Mouse (Mus musculus): ENCODE measurements around the gene Mtf1. TPM values are rescaled to one million over a fixed set of nuclear protein-coding genes. Genes with fewer than 3 reads are reported as not detected.

Mtf1 gene
- polyA plus RNA-seq, 1 experiment, result 13.4 TPM

DNA sequence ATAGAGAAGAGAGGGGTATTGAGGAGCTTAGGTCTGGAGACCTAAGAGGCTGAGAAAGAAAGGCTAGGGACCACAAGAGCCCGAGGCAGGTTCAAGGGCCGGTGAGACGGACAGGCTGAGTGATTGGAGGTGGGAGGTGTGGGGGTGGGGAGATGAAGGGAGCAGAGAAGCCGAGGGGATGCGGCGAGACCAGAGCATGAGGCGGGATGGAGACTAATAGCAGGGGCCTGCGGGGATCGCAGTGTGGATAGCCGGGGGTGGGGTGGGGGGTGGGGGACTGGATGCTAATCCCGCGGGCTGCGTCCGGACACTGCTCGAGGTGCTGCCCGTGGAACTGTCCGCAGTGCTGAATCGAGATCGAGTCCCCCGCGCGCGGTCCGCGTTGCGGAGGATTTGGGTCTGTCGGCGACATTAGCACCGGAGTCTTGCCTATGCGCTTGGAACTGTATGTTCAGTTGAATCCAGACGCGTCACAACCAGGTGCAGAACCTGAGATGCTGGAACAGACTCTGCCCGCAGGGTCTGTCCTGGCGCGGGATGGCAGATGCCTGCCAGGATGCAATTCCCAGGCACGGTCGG lies 80.3 kb downstream of the Mtf1 start:
- no peak for TF ChIP-seq POLR2A (IDR thresholded peaks at IDR 0.05; ENCODE audit: borderline replicate concordance, control insufficient read depth, low read depth, low read length)
- TF ChIP-seq CTCF (IDR thresholded peaks at IDR 0.05; ENCODE audit: control insufficient read depth, insufficient read depth, low read length), result no peak
- 5% methylated on average over 37 of the region's 37 CpGs for WGBS
- Histone ChIP-seq H3K4me3 (replicated peaks; ENCODE audit: control insufficient read depth, low read depth, low read length) (no peak overlapping the region), H3K27ac (ENCODE audit: control insufficient read depth, insufficient read depth, low read depth, low read length, poor library complexity) (no peak overlapping the region), H3K4me1 (ENCODE audit: control insufficient read depth, insufficient read depth, low read length) (no peaks in the 10 kb centered on the region)

DNA sequence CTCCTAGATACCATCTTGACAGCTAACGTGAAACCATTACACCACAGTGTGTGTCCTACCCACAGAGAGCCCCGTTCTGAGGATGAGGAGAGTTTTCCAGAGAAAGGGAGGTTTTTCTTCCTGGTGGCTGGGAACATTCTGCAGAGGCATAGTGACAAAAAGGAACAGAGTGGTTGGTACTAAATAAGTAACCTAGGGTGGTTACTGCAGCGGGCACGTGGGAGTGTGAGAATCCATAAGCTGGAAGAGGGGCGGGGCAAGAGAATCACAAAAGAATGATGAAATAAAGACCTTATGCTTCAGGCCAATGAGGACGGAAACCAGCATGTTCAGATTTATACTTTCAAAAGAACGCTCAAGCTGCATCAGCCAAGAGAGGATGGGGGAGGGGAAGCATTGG lies 86.8 kb downstream of the Mtf1 start:
- Histone ChIP-seq H3K4me3 (replicated peaks; ENCODE audit: control insufficient read depth, low read depth, low read length) (no peak overlapping the region), H3K27ac (ENCODE audit: control insufficient read depth, insufficient read depth, low read depth, low read length, poor library complexity) (no peak overlapping the region), H3K4me1 (ENCODE audit: control insufficient read depth, insufficient read depth, low read length) (no peaks in the 10 kb centered on the region)
- TF ChIP-seq CTCF (IDR thresholded peaks at IDR 0.05; ENCODE audit: control insufficient read depth, insufficient read depth, low read length), result no peak
- no peak for TF ChIP-seq POLR2A (IDR thresholded peaks at IDR 0.05; ENCODE audit: borderline replicate concordance, control insufficient read depth, low read depth, low read length)
- 63% methylated on average over 7 of the region's 7 CpGs for WGBS

DNA sequence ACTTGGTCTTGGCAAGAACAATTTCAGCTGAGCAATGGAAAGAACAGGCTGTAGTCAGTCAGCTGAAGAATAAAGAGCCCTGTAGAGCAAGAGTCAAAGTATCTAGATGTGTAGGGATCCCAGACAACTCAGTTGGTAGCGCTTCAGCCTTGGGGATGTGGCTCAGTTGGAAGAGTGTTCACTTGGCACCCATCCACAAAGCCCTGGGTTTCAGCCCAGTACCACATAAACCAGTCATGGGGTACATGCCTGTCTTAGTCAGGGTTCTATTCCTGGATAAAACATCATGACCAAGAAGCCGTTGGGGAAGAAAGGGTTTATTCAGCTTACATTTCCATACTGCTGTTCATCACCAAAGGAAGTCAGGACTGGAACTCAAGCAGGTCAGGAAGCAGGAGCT lies 88.0 kb downstream of the Mtf1 start:
- no peak overlapping the region for H3K27ac ChIP-seq (ENCODE audit: control insufficient read depth, insufficient read depth, low read depth, low read length, poor library complexity)
- WGBS, result 67% methylated on average over 2 of the region's 2 CpGs
- H3K4me3 ChIP-seq (replicated peaks; ENCODE audit: control insufficient read depth, low read depth, low read length), result no peak overlapping the region
- H3K4me1 ChIP-seq (ENCODE audit: control insufficient read depth, insufficient read depth, low read length), result no peaks in the 10 kb centered on the region
- TF ChIP-seq POLR2A (IDR thresholded peaks at IDR 0.05; ENCODE audit: borderline replicate concordance, control insufficient read depth, low read depth, low read length) (no peak), CTCF (IDR thresholded peaks at IDR 0.05; ENCODE audit: control insufficient read depth, insufficient read depth, low read length) (no peak)

DNA sequence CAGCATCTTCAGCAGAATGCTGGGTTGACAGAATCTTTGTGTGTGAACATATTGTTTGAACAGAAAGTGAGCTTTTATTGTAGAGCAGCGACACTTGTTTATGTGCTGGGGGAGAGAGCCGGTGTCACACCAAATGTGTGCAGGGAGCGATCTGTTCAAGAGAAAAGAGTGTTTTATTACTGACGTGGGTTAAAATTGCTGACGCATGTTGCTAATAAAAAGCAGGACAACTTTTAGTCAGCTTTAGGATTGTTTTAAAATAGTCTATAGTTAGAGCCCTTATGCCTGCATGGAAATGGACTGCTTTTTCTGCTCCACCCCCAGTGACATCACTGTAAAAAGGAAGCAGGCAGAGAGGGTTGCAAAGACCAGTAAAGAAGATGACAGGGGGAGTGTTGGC lies 88.9 kb downstream of the Mtf1 start:
- Histone ChIP-seq H3K4me1 (ENCODE audit: control insufficient read depth, insufficient read depth, low read length) (no peaks in the 10 kb centered on the region), H3K27ac (ENCODE audit: control insufficient read depth, insufficient read depth, low read depth, low read length, poor library complexity) (no peak overlapping the region), H3K4me3 (replicated peaks; ENCODE audit: control insufficient read depth, low read depth, low read length) (no peak overlapping the region)
- WGBS, result 65% methylated on average over 5 of the region's 5 CpGs
- TF ChIP-seq POLR2A (IDR thresholded peaks at IDR 0.05; ENCODE audit: borderline replicate concordance, control insufficient read depth, low read depth, low read length) (no peak), CTCF (IDR thresholded peaks at IDR 0.05; ENCODE audit: control insufficient read depth, insufficient read depth, low read length) (no peak)

DNA sequence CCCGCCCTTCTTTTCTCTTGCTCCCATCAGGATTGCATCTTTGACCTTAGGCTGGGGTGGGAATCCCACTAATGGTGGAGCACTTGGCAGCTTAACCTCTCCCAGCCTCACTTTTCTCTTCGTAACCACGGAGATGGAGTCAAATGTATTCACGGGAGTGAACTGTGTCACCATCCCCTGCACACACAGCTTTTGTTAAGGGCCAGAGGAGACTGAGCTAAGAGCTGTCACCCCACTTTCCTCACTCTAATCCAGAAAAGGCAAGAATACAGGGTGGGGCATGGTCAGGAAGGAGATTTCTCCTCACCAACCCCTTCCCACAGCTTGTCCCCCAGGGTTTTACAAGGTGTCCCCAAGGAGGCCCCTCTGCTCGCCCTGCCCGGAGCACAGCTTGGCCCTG lies 91.9 kb downstream of the Mtf1 start:
- H3K4me3 ChIP-seq (replicated peaks; ENCODE audit: control insufficient read depth, low read depth, low read length), result no peak overlapping the region
- TF ChIP-seq CTCF (IDR thresholded peaks at IDR 0.05; ENCODE audit: control insufficient read depth, insufficient read depth, low read length) (no peak), POLR2A (IDR thresholded peaks at IDR 0.05; ENCODE audit: borderline replicate concordance, control insufficient read depth, low read depth, low read length) (no peak)
- 34% methylated on average over 6 of the region's 6 CpGs for WGBS
- no peak overlapping the region for H3K27ac ChIP-seq (ENCODE audit: control insufficient read depth, insufficient read depth, low read depth, low read length, poor library complexity)
- H3K4me1 ChIP-seq (ENCODE audit: control insufficient read depth, insufficient read depth, low read length), result no peaks in the 10 kb centered on the region

DNA sequence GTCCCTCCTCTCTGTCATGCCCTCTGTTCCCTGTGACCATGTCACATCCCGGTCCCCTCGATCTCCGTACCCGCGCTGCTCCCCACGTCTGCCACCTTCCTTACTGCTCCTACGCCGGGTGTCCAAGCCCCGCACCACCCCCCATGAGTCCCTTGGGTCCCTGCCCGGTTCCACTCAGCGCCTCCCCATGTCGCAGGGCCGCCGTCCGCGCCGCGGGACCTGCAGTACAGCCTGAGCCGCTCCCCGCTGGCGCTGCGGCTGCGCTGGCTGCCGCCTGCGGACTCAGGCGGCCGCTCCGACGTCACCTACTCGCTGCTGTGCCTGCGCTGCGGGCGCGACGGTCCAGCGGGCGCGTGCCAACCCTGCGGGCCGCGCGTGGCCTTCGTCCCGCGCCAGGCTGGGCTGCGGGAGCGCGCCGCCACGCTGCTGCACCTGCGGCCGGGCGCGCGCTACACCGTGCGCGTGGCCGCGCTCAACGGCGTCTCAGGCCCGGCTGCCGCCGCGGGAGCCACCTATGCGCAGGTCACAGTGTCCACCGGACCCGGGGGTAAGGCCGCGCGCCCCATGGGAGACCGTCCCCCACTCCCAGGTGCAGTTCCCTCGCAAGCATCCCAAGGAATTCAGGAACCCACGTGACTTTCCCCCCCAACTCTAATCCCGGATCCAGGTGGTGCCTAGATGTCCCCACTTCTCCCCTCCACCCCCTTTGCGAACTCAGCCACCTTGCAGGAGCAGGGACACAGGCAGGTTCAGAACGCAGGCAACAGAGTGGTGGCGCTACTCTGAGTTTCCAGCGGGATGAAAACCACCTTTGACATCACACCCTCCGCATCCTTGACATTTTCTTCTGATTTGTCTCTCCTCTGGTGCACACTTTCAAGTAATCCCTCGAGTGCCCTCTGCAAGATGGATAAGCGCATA lies 92.9 kb downstream of the Mtf1 start:
- Histone ChIP-seq H3K27ac (ENCODE audit: control insufficient read depth, insufficient read depth, low read depth, low read length, poor library complexity) (no peak overlapping the region), H3K4me1 (ENCODE audit: control insufficient read depth, insufficient read depth, low read length) (no peaks in the 10 kb centered on the region), H3K4me3 (replicated peaks; ENCODE audit: control insufficient read depth, low read depth, low read length) (no peak overlapping the region)
- TF ChIP-seq POLR2A (IDR thresholded peaks at IDR 0.05; ENCODE audit: borderline replicate concordance, control insufficient read depth, low read depth, low read length), result no peak
- no peak for TF ChIP-seq CTCF (IDR thresholded peaks at IDR 0.05; ENCODE audit: control insufficient read depth, insufficient read depth, low read length)
- WGBS, result 4% methylated on average over 83 of the region's 83 CpGs

DNA sequence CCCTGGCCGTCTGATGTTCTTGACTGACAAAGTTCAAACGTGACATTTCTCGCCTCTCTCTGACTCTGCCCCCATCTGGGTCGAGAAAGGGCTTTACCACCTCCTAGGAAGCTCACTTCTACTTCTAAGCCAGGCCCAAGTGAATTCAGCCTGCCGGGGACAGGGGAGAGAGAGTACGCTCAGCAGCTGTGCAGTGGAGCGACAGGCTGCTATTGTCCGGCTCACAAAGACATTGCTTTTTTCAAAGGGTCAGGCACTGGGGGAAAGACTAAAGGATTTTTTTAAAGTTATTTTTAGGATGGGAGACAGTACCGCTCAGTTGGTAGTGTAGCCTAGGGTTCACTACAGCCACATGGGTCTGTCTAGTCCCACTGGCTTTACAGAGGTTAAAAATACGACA lies 96.5 kb downstream of the Mtf1 start:
- WGBS, result 65% methylated on average over 10 of the region's 10 CpGs
- H3K4me1 ChIP-seq (ENCODE audit: control insufficient read depth, insufficient read depth, low read length), result no peaks in the 10 kb centered on the region
- no peak for TF ChIP-seq POLR2A (IDR thresholded peaks at IDR 0.05; ENCODE audit: borderline replicate concordance, control insufficient read depth, low read depth, low read length)
- no peak for TF ChIP-seq CTCF (IDR thresholded peaks at IDR 0.05; ENCODE audit: control insufficient read depth, insufficient read depth, low read length)

More for the DNA sequence above, 96.5 kb downstream of the Mtf1 start:
- H3K27ac ChIP-seq (ENCODE audit: control insufficient read depth, insufficient read depth, low read depth, low read length, poor library complexity), result no peak overlapping the region
- H3K4me3 ChIP-seq (replicated peaks; ENCODE audit: control insufficient read depth, low read depth, low read length), result no peak overlapping the region

Other genes with a start within 250 kb of the Mtf1 start
- gene 3100002H09Rik, start 191.3 kb upstream of the Mtf1 start, polyA plus RNA-seq (2011; ENCODE audit: insufficient read depth, insufficient read length, low replicate concordance, missing spikeins), result not detected in 2 replicates
- 1.1 and 2.9 TPM in 2 replicates for gene Pou3f1, start 145.3 kb upstream of the Mtf1 start, polyA plus RNA-seq (2011; ENCODE audit: insufficient read depth, insufficient read length, low replicate concordance, missing spikeins)
- 16.0 and 26.9 TPM in 2 replicates for gene Utp11, start 108.5 kb upstream of the Mtf1 start, polyA plus RNA-seq (2011; ENCODE audit: insufficient read depth, insufficient read length, low replicate concordance, missing spikeins)
- 44.7 and 114 TPM in 2 replicates for gene Fhl3, start 101.4 kb upstream of the Mtf1 start, polyA plus RNA-seq (2011; ENCODE audit: insufficient read depth, insufficient read length, low replicate concordance, missing spikeins)
- 43.4 and 44.5 TPM in 2 replicates for gene Sf3a3, start 87.3 kb upstream of the Mtf1 start, polyA plus RNA-seq (2011; ENCODE audit: insufficient read depth, insufficient read length, low replicate concordance, missing spikeins)
- 24.3 and 26.1 TPM in 2 replicates for gene Inpp5b, start 60.3 kb upstream of the Mtf1 start, polyA plus RNA-seq (2011; ENCODE audit: insufficient read depth, insufficient read length, low replicate concordance, missing spikeins)
- gene Yrdc, start 48.6 kb downstream of the Mtf1 start, polyA plus RNA-seq (2011; ENCODE audit: insufficient read depth, insufficient read length, low replicate concordance, missing spikeins), result 22.8 and 27.6 TPM in 2 replicates
- gene 1110065P20Rik, start 49.1 kb downstream of the Mtf1 start, polyA plus RNA-seq (2011; ENCODE audit: insufficient read depth, insufficient read length, low replicate concordance, missing spikeins), result 7.8 and 12.3 TPM in 2 replicates
- gene Maneal, start 60.1 kb downstream of the Mtf1 start, polyA plus RNA-seq (2011; ENCODE audit: insufficient read depth, insufficient read length, low replicate concordance, missing spikeins), result not detected in 2 replicates
- gene Epha10, start 78.8 kb downstream of the Mtf1 start, polyA plus RNA-seq (2011; ENCODE audit: insufficient read depth, insufficient read length, low replicate concordance, missing spikeins), result not detected in 2 replicates
- gene 9930104L06Rik, start 134.9 kb downstream of the Mtf1 start, polyA plus RNA-seq (2011; ENCODE audit: insufficient read depth, insufficient read length, low replicate concordance, missing spikeins), result 5.8 and 7.6 TPM in 2 replicates
- gene Cdca8, start 137.2 kb downstream of the Mtf1 start, polyA plus RNA-seq (2011; ENCODE audit: insufficient read depth, insufficient read length, low replicate concordance, missing spikeins), result 65.8 and 99.2 TPM in 2 replicates
- gene Rspo1, start 184.3 kb downstream of the Mtf1 start, polyA plus RNA-seq (2011; ENCODE audit: insufficient read depth, insufficient read length, low replicate concordance, missing spikeins), result 1.6 TPM in 1 of 2 replicates, not detected in the other
- 33.3 and 65.5 TPM in 2 replicates for gene Gnl2, start 214.5 kb downstream of the Mtf1 start, polyA plus RNA-seq (2011; ENCODE audit: insufficient read depth, insufficient read length, low replicate concordance, missing spikeins)

Measured in bone marrow, adult 2 months (tissue).